Mouse (Mus musculus): ENCODE measurements around the gene Chst4. TPM values are rescaled to one million over a fixed set of nuclear protein-coding genes. Genes with fewer than 3 reads are reported as not detected.
A peak's percentile ranks its signal among the peaks of the same experiment; 100 is the strongest.

Chst4 gene
- polyA plus RNA-seq, 2 experiments = not detected

- no peaks in the 10 kb centered on the region for H3K9me3 ChIP-seq (ENCODE audit: control insufficient read depth, low read length)
- TF ChIP-seq POLR2A (IDR thresholded peaks at IDR 0.05; ENCODE audit: borderline replicate concordance, extremely low read depth, insufficient read depth, insufficient read length) = no peak
- DNase-seq (ENCODE audit: low spot score) = no peak
- WGBS = 61% methylated on average over 17 of the region's 17 CpGs
- no peaks in the 10 kb centered on the region for H3K36me3 ChIP-seq (ENCODE audit: control insufficient read depth, insufficient read depth, low read length)
- no peak overlapping the region for H3K9ac ChIP-seq (ENCODE audit: low read depth, low read length, severe bottlenecking)
- H3K4me3 ChIP-seq (replicated peaks; ENCODE audit: low read length) = no peak overlapping the region
- H3K27ac ChIP-seq (replicated peaks; ENCODE audit: low read depth, low read length) = no peak overlapping the region
- H3K4me1 ChIP-seq (ENCODE audit: control insufficient read depth, insufficient read depth, low read length) = no peaks in the 10 kb centered on the region
- peak; percentile 55 for ATAC-seq (ENCODE audit: low FRiP score, low read depth)
- no peak overlapping the region for H3K4me2 ChIP-seq (replicated peaks; ENCODE audit: low read depth, low read length, severe bottlenecking)
- H3K27me3 ChIP-seq (ENCODE audit: control insufficient read depth, insufficient read depth, low read length) = no peaks in the 10 kb centered on the region
These were observed 33.1 kb downstream of the Chst4 start for GRCm38 (mm10) chr8:110006312-110007023.

- Histone ChIP-seq H3K4me3 (replicated peaks; ENCODE audit: low read length) (no peak overlapping the region), H3K36me3 (ENCODE audit: control insufficient read depth, insufficient read depth, low read length) (no peaks in the 10 kb centered on the region), H3K9ac (ENCODE audit: low read depth, low read length, severe bottlenecking) (no peak overlapping the region), H3K27me3 (ENCODE audit: control insufficient read depth, insufficient read depth, low read length) (no peaks in the 10 kb centered on the region), H3K4me1 (ENCODE audit: control insufficient read depth, insufficient read depth, low read length) (no peaks in the 10 kb centered on the region), H3K9me3 (ENCODE audit: control insufficient read depth, low read length) (no peaks in the 10 kb centered on the region), H3K27ac (replicated peaks; ENCODE audit: low read depth, low read length) (no peak overlapping the region), H3K4me2 (replicated peaks; ENCODE audit: low read depth, low read length, severe bottlenecking) (no peak overlapping the region)
- no peak for ATAC-seq (ENCODE audit: low FRiP score, low read depth)
- 77% methylated on average over 5 of the region's 5 CpGs for WGBS
- no peak for TF ChIP-seq POLR2A (IDR thresholded peaks at IDR 0.05; ENCODE audit: borderline replicate concordance, extremely low read depth, insufficient read depth, insufficient read length)
- DNase-seq (ENCODE audit: low spot score) = no peak
These were observed 35.2 kb downstream of the Chst4 start for GRCm38 (mm10) chr8:110004300-110004699.

GRCm38 (mm10) chr8:110002953-110003352 lies 36.6 kb downstream of the Chst4 start:
- no peaks in the 10 kb centered on the region for H3K36me3 ChIP-seq (ENCODE audit: control insufficient read depth, insufficient read depth, low read length)
- DNase-seq (ENCODE audit: low spot score) (no peak), ATAC-seq (ENCODE audit: low FRiP score, low read depth) (no peak)
- H3K27ac ChIP-seq (replicated peaks; ENCODE audit: low read depth, low read length) = no peak overlapping the region
- H3K27me3 ChIP-seq (ENCODE audit: control insufficient read depth, insufficient read depth, low read length) = no peaks in the 10 kb centered on the region
- no peaks in the 10 kb centered on the region for H3K9me3 ChIP-seq (ENCODE audit: control insufficient read depth, low read length)
- H3K4me2 ChIP-seq (replicated peaks; ENCODE audit: low read depth, low read length, severe bottlenecking) = no peak overlapping the region
- WGBS = 39% methylated on average over 9 of the region's 9 CpGs
- H3K9ac ChIP-seq (ENCODE audit: low read depth, low read length, severe bottlenecking) = no peak overlapping the region
- no peak for TF ChIP-seq POLR2A (IDR thresholded peaks at IDR 0.05; ENCODE audit: borderline replicate concordance, extremely low read depth, insufficient read depth, insufficient read length)
- no peak overlapping the region for H3K4me3 ChIP-seq (replicated peaks; ENCODE audit: low read length)
- no peaks in the 10 kb centered on the region for H3K4me1 ChIP-seq (ENCODE audit: control insufficient read depth, insufficient read depth, low read length)

GRCm38 (mm10) chr8:109999974-110000373 lies 39.6 kb downstream of the Chst4 start:
- 85% methylated on average over 10 of the region's 10 CpGs for WGBS
- Histone ChIP-seq H3K9me3 (ENCODE audit: control insufficient read depth, low read length) (no peaks in the 10 kb centered on the region), H3K27ac (replicated peaks; ENCODE audit: low read depth, low read length) (no peak overlapping the region), H3K36me3 (ENCODE audit: control insufficient read depth, insufficient read depth, low read length) (no peaks in the 10 kb centered on the region), H3K4me1 (ENCODE audit: control insufficient read depth, insufficient read depth, low read length) (no peaks in the 10 kb centered on the region), H3K27me3 (ENCODE audit: control insufficient read depth, insufficient read depth, low read length) (no peaks in the 10 kb centered on the region), H3K4me3 (replicated peaks; ENCODE audit: low read length) (no peak overlapping the region), H3K9ac (ENCODE audit: low read depth, low read length, severe bottlenecking) (no peak overlapping the region), H3K4me2 (replicated peaks; ENCODE audit: low read depth, low read length, severe bottlenecking) (no peak overlapping the region)
- TF ChIP-seq POLR2A (IDR thresholded peaks at IDR 0.05; ENCODE audit: borderline replicate concordance, extremely low read depth, insufficient read depth, insufficient read length) = no peak
- ATAC-seq (ENCODE audit: low FRiP score, low read depth) (no peak), DNase-seq (ENCODE audit: low spot score) (no peak)

GRCm38 (mm10) chr8:109998066-109998465 lies 41.5 kb downstream of the Chst4 start:
- no peak overlapping the region for H3K4me2 ChIP-seq (replicated peaks; ENCODE audit: low read depth, low read length, severe bottlenecking)
- no peak for TF ChIP-seq POLR2A (IDR thresholded peaks at IDR 0.05; ENCODE audit: borderline replicate concordance, extremely low read depth, insufficient read depth, insufficient read length)
- ATAC-seq (ENCODE audit: low FRiP score, low read depth) (no peak), DNase-seq (ENCODE audit: low spot score) (no peak)
- H3K9ac ChIP-seq (ENCODE audit: low read depth, low read length, severe bottlenecking) = no peak overlapping the region
- H3K27me3 ChIP-seq (ENCODE audit: control insufficient read depth, insufficient read depth, low read length) = no peaks in the 10 kb centered on the region
- no peak overlapping the region for H3K4me3 ChIP-seq (replicated peaks; ENCODE audit: low read length)
- H3K4me1 ChIP-seq (ENCODE audit: control insufficient read depth, insufficient read depth, low read length) = no peaks in the 10 kb centered on the region
- H3K27ac ChIP-seq (replicated peaks; ENCODE audit: low read depth, low read length) = no peak overlapping the region
- H3K36me3 ChIP-seq (ENCODE audit: control insufficient read depth, insufficient read depth, low read length) = no peaks in the 10 kb centered on the region
- WGBS = 65% methylated on average over 7 of the region's 7 CpGs
- H3K9me3 ChIP-seq (ENCODE audit: control insufficient read depth, low read length) = no peaks in the 10 kb centered on the region

Measured in limb, embryonic 14.5 days (tissue).